Mouse (Mus musculus): ENCODE measurements around the gene Mical3. TPM values are rescaled to one million over a fixed set of nuclear protein-coding genes. Genes with fewer than 3 reads are reported as not detected.

Mical3 gene
- polyA plus RNA-seq, 1 experiment from 2014 or later = 4.5 TPM

DNA sequence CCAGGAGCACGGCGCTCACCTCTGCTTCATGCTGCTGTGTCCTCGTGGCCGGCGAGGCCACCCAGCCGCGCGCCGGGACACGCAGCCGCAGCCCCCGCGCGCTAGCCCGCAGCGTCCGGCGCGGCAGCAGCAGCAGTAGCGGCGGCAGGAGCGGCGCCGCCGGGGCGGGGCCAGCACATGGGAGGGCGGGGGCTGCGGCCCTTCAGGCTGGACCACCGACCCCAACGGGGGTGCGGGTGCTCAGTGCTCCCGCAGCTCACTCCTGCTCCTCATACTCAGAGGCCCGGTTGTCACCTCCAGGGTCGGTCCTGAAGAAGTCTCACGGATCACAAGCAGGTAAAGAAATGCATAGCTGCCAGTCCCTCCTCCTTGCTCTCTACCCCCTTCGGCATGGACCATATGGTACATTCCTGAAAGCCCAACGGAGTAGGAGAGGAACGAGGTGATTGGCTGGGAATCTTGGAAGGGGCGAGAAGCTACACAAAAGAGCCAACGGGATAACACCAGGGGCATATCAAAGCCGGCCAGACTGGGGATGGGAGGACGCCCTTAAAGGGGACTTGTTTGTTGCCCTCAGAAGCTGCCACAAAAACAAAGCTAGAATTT is 20.7 kb downstream of the Mical3 start:
- Histone ChIP-seq H3K36me3 (ENCODE audit: control insufficient read depth, insufficient read depth) (peaks cover under 1% of the 10 kb centered on the region; the same call in 1 of the 2 replicates), H3K4me1 (replicated peaks; ENCODE audit: control insufficient read depth, insufficient read depth, low read length) (peaks cover 4% of the 10 kb centered on the region; the same call in 1 of the 2 replicates), H3K27me3 (replicated peaks; ENCODE audit: control insufficient read depth, insufficient read depth, low read length) (no peaks in the 10 kb centered on the region), H3K4me3 (ENCODE audit: low read depth, low read length) (peak overlapping the region; percentile 97), H3K27ac (ENCODE audit: low read depth, low read length) (peak overlapping the region; percentile 51), H3K9me3 (ENCODE audit: control insufficient read depth) (no peaks in the 10 kb centered on the region), H3K4me2 (replicated peaks; ENCODE audit: low read depth) (peak overlapping the region; percentile 99), H3K9ac (ENCODE audit: low read depth, low read length) (peak overlapping the region; percentile 91)
- under 1% methylated on average over 25 of the region's 42 CpGs for WGBS
- TF ChIP-seq CTCF (IDR thresholded peaks at IDR 0.05; ENCODE audit: low read depth) = 0 out of 2 replicates have a peak, but pooled peaks have one; percentile 6
- ATAC-seq = peak; percentile 97

DNA sequence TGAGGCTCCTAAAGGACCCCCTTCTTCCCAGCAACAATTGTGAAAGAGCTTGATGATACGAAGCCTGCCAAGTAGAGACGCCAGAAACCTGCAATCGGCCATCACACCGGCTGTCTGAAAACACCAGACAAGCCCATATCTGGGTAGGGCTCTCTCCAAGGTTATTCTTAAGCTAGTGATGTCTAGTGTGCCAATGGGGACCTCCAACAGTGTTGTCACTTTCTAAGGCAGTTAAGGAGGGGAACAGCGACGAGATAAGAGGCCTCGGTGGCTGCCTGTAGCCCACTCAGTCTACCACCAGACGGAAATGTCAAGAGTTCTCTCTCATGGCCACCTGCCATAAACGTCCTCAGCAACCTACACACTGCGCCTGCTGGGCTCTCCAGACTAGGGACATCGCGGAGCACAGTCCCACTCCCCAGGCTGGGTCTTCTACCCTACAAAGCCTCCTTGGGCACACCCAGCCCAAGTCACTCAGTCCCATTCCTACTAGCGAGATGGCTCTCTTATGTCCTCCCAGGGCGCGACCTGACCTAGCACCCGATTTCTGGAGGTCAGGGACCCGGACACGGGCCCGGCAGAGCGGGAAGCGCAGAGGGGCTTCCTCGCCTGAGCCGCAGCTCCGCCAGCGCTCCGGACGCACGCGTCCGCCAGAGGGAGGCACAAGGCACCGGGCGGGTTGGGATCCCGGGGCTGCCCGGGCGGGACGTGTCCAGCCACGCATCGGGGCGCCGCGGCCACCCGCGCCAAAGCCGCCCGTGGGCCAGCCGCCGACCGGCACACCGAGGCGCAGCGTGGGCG is 21.4 kb downstream of the Mical3 start:
- WGBS = under 1% methylated on average over 51 of the region's 52 CpGs
- peak overlapping the region; percentile 91 for H3K9ac ChIP-seq (ENCODE audit: low read depth, low read length)

DNA sequence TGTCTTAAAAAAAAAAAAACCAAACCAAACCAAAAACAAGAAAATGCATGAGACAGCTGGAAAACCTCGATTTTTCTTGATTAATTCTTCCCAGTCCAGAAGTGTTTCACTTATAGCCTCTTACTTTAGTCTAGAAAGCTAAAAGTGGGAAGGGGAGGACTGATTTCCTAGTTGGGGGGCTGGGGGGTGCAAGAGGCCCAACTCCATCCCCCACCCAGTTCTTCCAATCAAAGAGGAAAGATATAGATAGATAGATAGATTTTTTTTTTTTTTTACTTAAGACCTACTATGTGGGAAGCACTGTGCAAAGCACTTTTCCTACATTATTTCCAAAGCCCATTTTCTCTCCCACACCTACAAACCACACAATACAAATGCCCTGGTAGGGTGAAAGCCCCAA is 22.7 kb downstream of the Mical3 start:
- H3K27me3 ChIP-seq (replicated peaks; ENCODE audit: control insufficient read depth, insufficient read depth, low read length) = no peaks in the 10 kb centered on the region
- ATAC-seq = no peak
- 78% methylated on average over 1 of the region's 1 CpGs for WGBS
- H3K4me2 ChIP-seq (replicated peaks; ENCODE audit: low read depth) = no peak overlapping the region
- no peak overlapping the region for H3K4me3 ChIP-seq (ENCODE audit: low read depth, low read length)
- no peak overlapping the region for H3K9ac ChIP-seq (ENCODE audit: low read depth, low read length)
- peaks cover 4% of the 10 kb centered on the region; the same call in 1 of the 2 replicates for H3K4me1 ChIP-seq (replicated peaks; ENCODE audit: control insufficient read depth, insufficient read depth, low read length)
- no peaks in the 10 kb centered on the region for H3K9me3 ChIP-seq (ENCODE audit: control insufficient read depth)
- H3K36me3 ChIP-seq (ENCODE audit: control insufficient read depth, insufficient read depth) = peaks cover 9% of the 10 kb centered on the region; the same call in 1 of the 2 replicates
- no peak overlapping the region for H3K27ac ChIP-seq (ENCODE audit: low read depth, low read length)
- no peak for TF ChIP-seq CTCF (IDR thresholded peaks at IDR 0.05; ENCODE audit: low read depth)

More for the DNA sequence above, 21.4 kb downstream of the Mical3 start:
- H3K4me1 ChIP-seq (replicated peaks; ENCODE audit: control insufficient read depth, insufficient read depth, low read length) = peaks cover 4% of the 10 kb centered on the region; the same call in 1 of the 2 replicates
- peak overlapping the region; percentile 99 for H3K4me2 ChIP-seq (replicated peaks; ENCODE audit: low read depth)
- peak; percentile 18 for ATAC-seq
- no peaks in the 10 kb centered on the region for H3K27me3 ChIP-seq (replicated peaks; ENCODE audit: control insufficient read depth, insufficient read depth, low read length)
- H3K36me3 ChIP-seq (ENCODE audit: control insufficient read depth, insufficient read depth) = peaks cover 8% of the 10 kb centered on the region; the same call in 1 of the 2 replicates
- peak; percentile 60 for TF ChIP-seq CTCF (IDR thresholded peaks at IDR 0.05; ENCODE audit: low read depth)
- H3K27ac ChIP-seq (ENCODE audit: low read depth, low read length) = peak overlapping the region; percentile 51
- H3K4me3 ChIP-seq (ENCODE audit: low read depth, low read length) = peak overlapping the region; percentile 97
- H3K9me3 ChIP-seq (ENCODE audit: control insufficient read depth) = no peaks in the 10 kb centered on the region

DNA sequence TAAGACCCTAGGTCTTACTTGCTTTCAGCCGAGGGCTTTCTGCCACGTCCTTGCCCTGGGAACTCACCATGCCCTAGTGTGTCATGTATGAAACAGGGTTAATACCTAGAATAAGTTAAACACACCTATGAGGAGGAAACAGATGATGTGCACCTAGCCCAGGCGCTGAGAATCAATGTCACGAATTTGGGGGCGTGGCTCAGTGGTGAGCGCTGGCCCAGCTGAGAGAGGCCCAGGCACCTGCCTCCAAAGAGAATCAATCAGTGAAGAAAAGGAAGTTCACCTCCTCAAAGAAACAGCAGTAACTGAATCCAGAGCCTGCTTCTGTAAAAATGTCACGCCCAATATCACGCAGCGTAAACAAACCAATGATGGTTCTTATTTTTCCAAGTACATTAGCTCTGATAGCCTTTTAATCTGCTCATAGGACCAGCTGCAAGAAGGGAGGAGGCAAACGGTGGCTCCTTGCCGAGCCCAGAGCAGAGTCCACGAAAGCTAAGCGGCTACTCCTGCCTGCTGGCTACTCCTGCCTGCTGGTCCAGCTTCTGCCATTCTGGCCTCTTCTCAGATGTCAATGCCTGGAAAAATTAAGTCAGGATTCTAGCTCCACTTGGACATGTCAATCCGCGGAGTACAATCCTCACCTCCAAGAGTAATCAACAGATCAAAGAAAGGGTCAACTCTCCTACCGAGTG is 23.9 kb downstream of the Mical3 start:
- H3K27ac ChIP-seq (ENCODE audit: low read depth, low read length) = peak overlapping the region; percentile 54; the same call in 1 of the 2 replicates
- ATAC-seq = no peak
- peaks cover 8% of the 10 kb centered on the region for H3K4me1 ChIP-seq (replicated peaks; ENCODE audit: control insufficient read depth, insufficient read depth, low read length)
- H3K4me2 ChIP-seq (replicated peaks; ENCODE audit: low read depth) = no peak overlapping the region
- no peak overlapping the region for H3K4me3 ChIP-seq (ENCODE audit: low read depth, low read length)
- no peak for TF ChIP-seq CTCF (IDR thresholded peaks at IDR 0.05; ENCODE audit: low read depth)
- H3K36me3 ChIP-seq (ENCODE audit: control insufficient read depth, insufficient read depth) = peaks cover 9% of the 10 kb centered on the region; the same call in 1 of the 2 replicates
- 71% methylated on average over 16 of the region's 16 CpGs for WGBS
- H3K27me3 ChIP-seq (replicated peaks; ENCODE audit: control insufficient read depth, insufficient read depth, low read length) = no peaks in the 10 kb centered on the region
- H3K9me3 ChIP-seq (ENCODE audit: control insufficient read depth) = no peaks in the 10 kb centered on the region
- H3K9ac ChIP-seq (ENCODE audit: low read depth, low read length) = no peak overlapping the region

DNA sequence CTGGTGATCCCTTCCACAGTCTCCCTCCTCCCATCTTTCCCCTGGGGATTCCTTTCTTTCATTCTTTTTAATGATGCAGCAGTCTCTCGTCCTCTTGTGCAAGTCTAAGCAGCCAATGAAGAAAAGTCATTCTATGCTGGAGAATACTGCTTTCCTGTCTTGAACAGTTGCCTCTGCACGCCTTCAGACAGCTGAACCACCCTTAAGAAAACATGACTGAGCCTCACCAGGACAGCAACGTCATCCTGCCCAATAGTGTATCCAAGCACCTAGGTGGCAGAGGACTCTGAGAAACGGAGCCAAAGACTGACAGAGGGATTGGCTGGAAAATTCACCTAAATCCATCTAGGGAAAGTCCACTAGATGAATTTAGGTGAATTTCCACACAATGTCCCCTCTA is 25.1 kb downstream of the Mical3 start:
- Histone ChIP-seq H3K36me3 (ENCODE audit: control insufficient read depth, insufficient read depth) (peaks cover 9% of the 10 kb centered on the region; the same call in 1 of the 2 replicates), H3K27me3 (replicated peaks; ENCODE audit: control insufficient read depth, insufficient read depth, low read length) (no peaks in the 10 kb centered on the region), H3K4me1 (replicated peaks; ENCODE audit: control insufficient read depth, insufficient read depth, low read length) (peaks cover 11% of the 10 kb centered on the region), H3K27ac (ENCODE audit: low read depth, low read length) (no peak overlapping the region), H3K9me3 (ENCODE audit: control insufficient read depth) (no peaks in the 10 kb centered on the region), H3K4me3 (ENCODE audit: low read depth, low read length) (no peak overlapping the region), H3K4me2 (replicated peaks; ENCODE audit: low read depth) (no peak overlapping the region), H3K9ac (ENCODE audit: low read depth, low read length) (no peak overlapping the region)
- WGBS = 79% methylated on average over 4 of the region's 4 CpGs
- no peak for ATAC-seq
- no peak for TF ChIP-seq CTCF (IDR thresholded peaks at IDR 0.05; ENCODE audit: low read depth)
